Mouse (Mus musculus): ENCODE measurements around the gene Grin2b. TPM values are rescaled to one million over a fixed set of nuclear protein-coding genes. Genes with fewer than 3 reads are reported as not detected.

Grin2b gene
- polyA plus RNA-seq, 1 experiment from 2014 or later, result 81.3 TPM

DNA sequence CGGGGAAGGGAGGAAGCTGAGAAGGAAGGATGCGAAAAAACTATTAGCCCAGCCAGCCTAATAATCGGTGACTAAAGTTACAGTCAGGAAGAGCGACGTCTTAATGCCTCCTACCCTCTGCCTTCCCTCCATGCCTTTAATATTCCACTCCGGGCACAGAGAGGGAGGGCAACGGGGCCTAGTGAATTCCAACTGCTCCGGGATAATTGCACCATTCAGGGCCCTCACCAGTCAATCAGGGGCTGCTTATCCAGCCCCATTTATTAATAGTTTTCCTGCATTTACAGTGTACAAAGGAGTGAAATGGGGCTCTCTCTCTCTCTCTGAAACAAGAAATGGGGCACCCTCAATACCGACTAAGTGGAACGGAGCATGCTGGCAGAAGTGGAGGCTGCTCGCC lies 11.2 kb downstream of the Grin2b start:
- Histone ChIP-seq H3K27me3 (replicated peaks) (no peaks in the 10 kb centered on the region), H3K9me3 (no peaks in the 10 kb centered on the region), H3K4me3 (0 out of 2 replicates have a peak overlapping the region, but pooled peaks have one; percentile 1), H3K36me3 (replicated peaks) (no peaks in the 10 kb centered on the region), H3K4me2 (peak overlapping the region; percentile 12; the same call in 1 of the 2 replicates), H3K27ac (no peak overlapping the region), H3K9ac (no peak overlapping the region), H3K4me1 (peaks cover 57% of the 10 kb centered on the region)
- ATAC-seq (replicated peaks), result 0 out of 2 replicates have a peak, but pooled peaks have one; percentile 30
- WGBS, result 53% methylated on average over 11 of the region's 11 CpGs

DNA sequence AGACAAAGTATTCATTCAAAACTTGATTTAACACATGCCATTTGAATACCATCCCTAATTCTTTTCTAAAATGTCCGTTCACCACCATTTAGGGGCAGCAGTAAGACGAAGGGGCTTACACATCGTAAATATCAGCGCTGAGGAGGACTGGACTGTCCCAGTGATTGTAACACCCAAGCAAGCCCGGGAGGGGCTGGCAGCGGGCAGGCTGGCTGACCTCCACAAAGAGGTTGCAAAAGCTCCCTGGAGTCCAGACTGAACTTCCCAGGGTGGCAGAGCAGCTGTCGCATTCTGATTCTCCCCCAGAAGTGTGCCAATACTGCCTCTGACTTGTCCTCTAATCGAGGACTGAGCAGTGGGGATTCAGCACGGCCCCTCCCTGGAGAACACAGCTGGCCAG lies 19.9 kb downstream of the Grin2b start:
- 0 out of 2 replicates have a peak, but pooled peaks cover 4% of the 10 kb centered on the region for H3K36me3 ChIP-seq (replicated peaks)
- 58% methylated on average over 9 of the region's 9 CpGs for WGBS
- H3K9ac ChIP-seq, result no peak overlapping the region
- H3K9me3 ChIP-seq, result no peaks in the 10 kb centered on the region
- peaks cover 18% of the 10 kb centered on the region for H3K4me1 ChIP-seq
- H3K27ac ChIP-seq, result no peak overlapping the region
- H3K27me3 ChIP-seq (replicated peaks), result no peaks in the 10 kb centered on the region
- no peak overlapping the region for H3K4me3 ChIP-seq
- no peak for ATAC-seq (replicated peaks)
- no peak overlapping the region for H3K4me2 ChIP-seq

DNA sequence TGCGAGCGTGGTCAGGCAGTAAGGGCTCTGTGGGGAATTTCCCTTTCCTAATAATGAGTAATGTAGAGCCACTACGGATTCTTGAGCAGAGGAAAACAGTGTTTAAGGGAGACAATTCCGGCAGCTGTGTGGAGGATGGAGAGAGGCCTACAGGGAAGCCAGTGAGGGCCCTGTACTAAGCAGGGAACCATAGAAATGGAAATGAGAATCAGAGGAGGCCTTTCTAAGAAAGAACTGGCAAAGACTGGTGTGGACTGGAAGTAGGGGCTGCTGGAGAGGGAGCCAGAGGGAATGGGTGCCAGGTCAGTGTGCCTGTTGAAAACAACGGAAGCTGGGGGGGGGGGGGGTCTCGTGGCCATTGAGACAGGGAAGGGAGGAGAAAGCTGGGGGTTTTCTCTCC lies 23.2 kb downstream of the Grin2b start:
- Histone ChIP-seq H3K4me2 (no peak overlapping the region), H3K4me1 (peaks cover 18% of the 10 kb centered on the region)
- peak; percentile 68 for ATAC-seq (replicated peaks)

DNA sequence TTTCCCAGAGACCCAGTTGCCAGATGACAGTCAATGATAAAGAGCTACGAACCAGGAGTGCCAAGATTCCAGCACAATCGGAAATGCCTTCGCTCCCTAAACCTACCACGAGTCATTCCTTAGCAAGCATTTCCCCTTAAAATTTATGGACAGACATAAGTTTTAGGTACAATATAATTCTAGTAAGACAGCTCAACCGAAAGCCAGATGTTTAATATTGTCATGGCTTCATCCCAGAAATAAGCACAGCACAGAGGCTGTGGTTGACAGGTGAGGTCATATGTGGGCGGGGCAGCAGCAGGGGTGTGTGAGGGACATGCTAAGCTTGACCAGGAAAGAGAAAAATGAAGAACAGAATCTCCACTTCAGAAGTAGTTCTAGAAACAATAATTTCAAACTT lies 33.3 kb downstream of the Grin2b start:
- WGBS, result 93% methylated on average over 6 of the region's 6 CpGs

More for the DNA sequence above, 23.2 kb downstream of the Grin2b start:
- no peak overlapping the region for H3K9ac ChIP-seq
- 0 out of 2 replicates have a peak, but pooled peaks cover 4% of the 10 kb centered on the region for H3K36me3 ChIP-seq (replicated peaks)
- no peak overlapping the region for H3K4me3 ChIP-seq
- H3K9me3 ChIP-seq, result no peaks in the 10 kb centered on the region
- H3K27me3 ChIP-seq (replicated peaks), result no peaks in the 10 kb centered on the region
- WGBS, result 26% methylated on average over 5 of the region's 6 CpGs
- H3K27ac ChIP-seq, result no peak overlapping the region

DNA sequence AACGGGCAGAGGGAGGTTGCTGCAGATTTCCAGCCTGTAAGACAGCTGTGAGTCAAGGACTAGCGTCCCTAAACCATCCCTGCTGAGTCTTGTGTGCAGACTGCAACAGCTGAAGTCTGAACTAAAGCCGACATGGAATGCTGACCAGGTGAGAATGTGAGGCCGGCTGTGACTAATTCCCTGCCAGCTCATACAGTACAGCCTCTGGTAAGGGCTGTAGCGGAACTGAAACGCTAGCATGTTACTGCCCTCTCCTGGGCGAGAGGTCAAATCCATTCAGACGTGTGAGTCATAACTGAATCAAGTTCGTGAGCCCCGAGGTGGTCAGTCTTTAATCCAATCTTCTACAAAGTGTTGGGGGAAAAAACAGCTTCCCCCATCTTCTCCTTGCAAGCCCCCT lies 42.9 kb downstream of the Grin2b start:
- ATAC-seq (replicated peaks), result peak; percentile 41
- no peaks in the 10 kb centered on the region for H3K36me3 ChIP-seq (replicated peaks)
- no peaks in the 10 kb centered on the region for H3K27me3 ChIP-seq (replicated peaks)
- no peak overlapping the region for H3K27ac ChIP-seq
- H3K4me1 ChIP-seq, result peaks cover 9% of the 10 kb centered on the region; the same call in 1 of the 2 replicates
- no peak overlapping the region for H3K4me2 ChIP-seq
- WGBS, result 28% methylated on average over 10 of the region's 10 CpGs
- no peak overlapping the region for H3K9ac ChIP-seq
- no peak overlapping the region for H3K4me3 ChIP-seq
- no peaks in the 10 kb centered on the region for H3K9me3 ChIP-seq

More for the DNA sequence above, 33.3 kb downstream of the Grin2b start:
- Histone ChIP-seq H3K27ac (no peak overlapping the region), H3K4me2 (no peak overlapping the region), H3K9me3 (no peaks in the 10 kb centered on the region), H3K36me3 (replicated peaks) (no peaks in the 10 kb centered on the region), H3K9ac (no peak overlapping the region), H3K4me3 (no peak overlapping the region), H3K27me3 (replicated peaks) (no peaks in the 10 kb centered on the region), H3K4me1 (peaks cover 3% of the 10 kb centered on the region)
- no peak for ATAC-seq (replicated peaks)

DNA sequence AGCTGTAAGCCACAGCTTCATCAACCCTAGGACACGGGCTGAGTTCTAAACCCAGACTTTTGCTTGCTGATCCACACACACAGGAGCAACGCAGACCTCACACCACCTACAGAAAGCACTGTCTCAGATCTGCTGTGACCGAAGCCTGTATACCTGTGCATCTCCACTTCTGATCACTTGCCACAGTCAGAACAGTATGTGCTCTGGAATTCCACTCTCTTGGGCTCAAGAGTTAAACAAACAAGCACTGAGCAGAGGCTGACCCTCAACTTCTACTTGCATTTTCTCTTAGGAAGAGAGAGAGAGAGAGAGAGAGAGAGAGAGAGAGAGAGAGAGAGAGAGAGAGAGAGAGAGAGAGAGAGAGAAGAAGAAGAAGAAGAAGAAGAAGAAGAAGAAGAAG lies 50.7 kb downstream of the Grin2b start:
- H3K4me3 ChIP-seq, result no peak overlapping the region
- no peaks in the 10 kb centered on the region for H3K9me3 ChIP-seq
- no peaks in the 10 kb centered on the region for H3K36me3 ChIP-seq (replicated peaks)
- H3K27ac ChIP-seq, result no peak overlapping the region
- H3K4me2 ChIP-seq, result no peak overlapping the region
- no peak for ATAC-seq (replicated peaks)
- no peaks in the 10 kb centered on the region for H3K4me1 ChIP-seq
- 93% methylated on average over 3 of the region's 3 CpGs for WGBS
- no peaks in the 10 kb centered on the region for H3K27me3 ChIP-seq (replicated peaks)
- no peak overlapping the region for H3K9ac ChIP-seq

DNA sequence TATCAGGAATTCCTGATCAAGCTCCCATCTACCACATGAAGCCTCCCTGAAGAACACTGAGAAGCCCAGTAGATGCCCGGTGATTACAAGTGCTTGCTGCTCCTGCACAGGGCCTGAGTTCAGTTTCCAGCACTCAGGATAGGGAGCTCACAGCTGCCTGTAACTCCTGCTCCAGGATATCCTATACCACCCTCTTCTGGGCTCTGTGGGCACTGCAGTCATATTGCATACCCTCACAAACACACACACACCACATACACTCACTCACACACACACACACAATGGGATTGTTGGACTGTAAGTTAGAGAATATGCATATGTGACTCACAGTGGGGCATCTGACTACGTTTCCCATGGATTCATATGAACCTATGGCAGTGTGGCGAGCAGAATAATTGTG lies 55.9 kb downstream of the Grin2b start:
- no peak overlapping the region for H3K4me2 ChIP-seq
- no peak overlapping the region for H3K27ac ChIP-seq
- no peaks in the 10 kb centered on the region for H3K9me3 ChIP-seq
- H3K4me3 ChIP-seq, result no peak overlapping the region
- H3K4me1 ChIP-seq, result 0 out of 2 replicates have a peak, but pooled peaks cover 5% of the 10 kb centered on the region
- no peaks in the 10 kb centered on the region for H3K36me3 ChIP-seq (replicated peaks)
- WGBS, result 90% methylated on average over 3 of the region's 3 CpGs
- no peaks in the 10 kb centered on the region for H3K27me3 ChIP-seq (replicated peaks)
- H3K9ac ChIP-seq, result no peak overlapping the region
- no peak for ATAC-seq (replicated peaks)

DNA sequence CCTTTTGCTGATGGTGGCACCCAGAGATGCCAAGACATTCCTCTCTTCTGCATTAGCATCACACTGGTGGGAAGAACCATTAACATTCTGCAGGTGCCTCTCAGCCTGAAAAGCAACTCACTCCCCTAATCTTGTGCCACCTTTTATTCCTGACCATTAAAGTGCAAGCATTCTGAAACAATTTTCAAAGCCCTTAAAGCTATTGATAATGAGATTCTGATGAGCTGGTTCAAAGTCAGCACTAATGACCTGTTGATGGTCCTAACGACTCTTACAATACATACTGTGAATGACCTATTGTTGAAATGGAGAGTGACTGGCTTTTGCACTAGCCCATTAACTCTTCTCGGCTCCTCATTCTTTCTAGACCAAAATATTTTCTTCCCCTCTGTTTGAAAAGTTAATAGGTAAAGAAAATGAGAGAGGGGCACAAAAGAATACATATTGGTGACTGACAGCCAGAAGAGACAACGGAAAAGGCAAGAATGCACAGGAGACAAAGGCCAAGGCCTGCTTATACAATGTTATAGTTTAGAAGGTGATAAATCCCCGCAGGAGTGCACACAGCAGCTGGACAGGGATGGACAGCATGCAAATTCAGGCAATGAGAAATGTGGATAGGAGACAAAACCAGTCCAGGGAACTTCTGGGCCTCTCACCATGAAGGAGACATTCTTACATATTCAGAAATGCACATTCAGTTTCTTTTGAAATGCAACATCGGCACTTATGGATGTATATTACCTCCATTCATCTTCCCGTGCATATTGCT lies 59.5 kb downstream of the Grin2b start:
- H3K4me2 ChIP-seq, result no peak overlapping the region
- no peak overlapping the region for H3K4me3 ChIP-seq
- ATAC-seq (replicated peaks), result no peak
- 50% methylated on average over 6 of the region's 6 CpGs for WGBS
- H3K4me1 ChIP-seq, result peaks cover 13% of the 10 kb centered on the region
- no peaks in the 10 kb centered on the region for H3K36me3 ChIP-seq (replicated peaks)
- H3K27me3 ChIP-seq (replicated peaks), result no peaks in the 10 kb centered on the region
- no peak overlapping the region for H3K9ac ChIP-seq
- H3K27ac ChIP-seq, result no peak overlapping the region
- H3K9me3 ChIP-seq, result no peaks in the 10 kb centered on the region

DNA sequence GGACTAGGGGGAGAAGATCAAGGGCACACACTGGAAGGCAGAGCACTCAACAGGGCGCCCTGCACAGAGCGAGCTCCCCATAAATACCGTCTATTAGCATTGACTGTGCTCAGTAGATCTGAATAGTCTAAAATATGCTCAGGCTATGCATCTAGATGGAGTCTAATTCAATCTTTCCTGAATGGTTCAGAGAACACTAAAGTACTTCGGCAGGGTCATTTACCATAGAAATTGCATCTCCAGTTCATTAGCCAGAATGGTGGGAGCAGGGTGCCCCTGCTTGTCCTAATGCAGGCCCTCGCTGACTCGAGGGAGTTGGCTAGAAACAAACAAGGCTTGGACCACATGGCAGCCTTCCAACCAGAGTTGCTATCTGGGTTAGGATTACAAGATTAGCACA lies 64.1 kb downstream of the Grin2b start:
- H3K27ac ChIP-seq, result no peak overlapping the region
- no peak overlapping the region for H3K9ac ChIP-seq
- H3K4me2 ChIP-seq, result no peak overlapping the region
- no peak for ATAC-seq (replicated peaks)
- no peaks in the 10 kb centered on the region for H3K36me3 ChIP-seq (replicated peaks)
- no peaks in the 10 kb centered on the region for H3K9me3 ChIP-seq
- H3K4me3 ChIP-seq, result no peak overlapping the region
- WGBS, result 61% methylated on average over 6 of the region's 6 CpGs
- H3K27me3 ChIP-seq (replicated peaks), result no peaks in the 10 kb centered on the region
- peaks cover 13% of the 10 kb centered on the region for H3K4me1 ChIP-seq

DNA sequence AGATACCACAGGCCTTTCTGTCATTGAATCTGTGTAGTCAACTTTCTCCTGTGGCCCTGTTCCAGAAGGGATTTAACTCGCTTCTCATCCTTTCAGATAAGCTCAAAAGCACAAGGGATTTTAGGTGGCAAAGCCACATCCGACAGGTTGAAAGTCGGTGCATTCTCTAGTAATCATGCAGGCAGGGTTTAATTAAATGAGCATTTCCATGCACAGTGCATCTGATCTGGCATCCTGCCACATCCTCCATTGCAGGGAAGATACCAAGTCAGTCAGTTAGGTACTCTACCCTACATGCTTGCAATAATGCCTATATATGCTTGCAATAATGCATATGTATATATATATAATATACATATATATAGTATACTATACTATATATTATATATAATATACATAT lies 64.8 kb downstream of the Grin2b start:
- no peak overlapping the region for H3K9ac ChIP-seq
- no peaks in the 10 kb centered on the region for H3K9me3 ChIP-seq
- H3K4me1 ChIP-seq, result peaks cover 12% of the 10 kb centered on the region
- no peaks in the 10 kb centered on the region for H3K27me3 ChIP-seq (replicated peaks)
- H3K4me2 ChIP-seq, result no peak overlapping the region
- H3K4me3 ChIP-seq, result no peak overlapping the region
- no peaks in the 10 kb centered on the region for H3K36me3 ChIP-seq (replicated peaks)
- 52% methylated on average over 3 of the region's 3 CpGs for WGBS
- ATAC-seq (replicated peaks), result no peak
- H3K27ac ChIP-seq, result no peak overlapping the region

DNA sequence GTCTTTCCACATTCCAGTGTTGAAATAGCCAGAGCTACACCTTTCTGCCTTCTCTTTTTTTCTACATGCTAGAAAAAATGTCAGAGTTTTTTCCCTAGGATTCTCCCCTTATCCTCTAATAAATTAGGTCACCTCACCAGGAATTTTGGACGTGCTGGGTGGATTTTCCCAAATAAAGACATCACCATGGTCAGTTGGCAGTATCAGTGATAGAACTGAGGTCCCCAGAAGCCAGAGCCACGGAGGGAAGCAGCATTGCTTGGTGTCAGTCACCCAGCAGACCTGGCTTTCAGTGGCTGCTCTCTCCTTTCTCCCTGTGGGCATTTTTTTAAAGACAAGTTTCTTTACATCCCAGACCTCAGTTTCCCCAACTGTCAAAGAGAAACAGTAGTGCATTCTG lies 68.1 kb downstream of the Grin2b start:
- no peak overlapping the region for H3K4me3 ChIP-seq
- no peak overlapping the region for H3K27ac ChIP-seq
- H3K36me3 ChIP-seq (replicated peaks), result no peaks in the 10 kb centered on the region
- no peaks in the 10 kb centered on the region for H3K27me3 ChIP-seq (replicated peaks)
- no peak overlapping the region for H3K9ac ChIP-seq
- 63% methylated on average over 2 of the region's 2 CpGs for WGBS
- ATAC-seq (replicated peaks), result no peak
- no peaks in the 10 kb centered on the region for H3K9me3 ChIP-seq
- H3K4me1 ChIP-seq, result peaks cover 9% of the 10 kb centered on the region
- H3K4me2 ChIP-seq, result no peak overlapping the region

DNA sequence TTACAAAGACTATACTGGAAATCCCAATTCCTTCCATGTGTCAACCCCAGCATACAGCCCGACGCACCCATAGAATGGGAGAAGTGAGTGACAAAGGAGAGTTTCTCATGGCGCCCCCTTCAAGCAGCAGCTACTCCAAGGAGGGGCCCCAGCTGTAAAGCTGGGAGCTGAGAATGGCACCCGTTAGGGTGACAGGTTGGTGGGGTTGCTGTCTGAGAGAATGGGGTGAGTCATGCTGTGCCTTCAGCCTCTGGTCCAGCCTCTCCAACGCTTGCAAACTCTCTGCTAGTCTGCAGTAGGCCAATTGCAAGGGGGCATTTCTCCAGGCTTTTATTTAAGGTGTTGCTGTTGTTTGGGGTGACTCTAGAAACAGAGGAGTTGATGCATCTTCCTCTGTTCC lies 73.1 kb downstream of the Grin2b start:
- H3K9me3 ChIP-seq, result no peaks in the 10 kb centered on the region
- 81% methylated on average over 5 of the region's 5 CpGs for WGBS
- H3K27me3 ChIP-seq (replicated peaks), result no peaks in the 10 kb centered on the region
- ATAC-seq (replicated peaks), result no peak
- H3K4me1 ChIP-seq, result no peaks in the 10 kb centered on the region
- H3K27ac ChIP-seq, result no peak overlapping the region
- no peak overlapping the region for H3K4me3 ChIP-seq
- H3K9ac ChIP-seq, result no peak overlapping the region
- H3K4me2 ChIP-seq, result no peak overlapping the region
- no peaks in the 10 kb centered on the region for H3K36me3 ChIP-seq (replicated peaks)

DNA sequence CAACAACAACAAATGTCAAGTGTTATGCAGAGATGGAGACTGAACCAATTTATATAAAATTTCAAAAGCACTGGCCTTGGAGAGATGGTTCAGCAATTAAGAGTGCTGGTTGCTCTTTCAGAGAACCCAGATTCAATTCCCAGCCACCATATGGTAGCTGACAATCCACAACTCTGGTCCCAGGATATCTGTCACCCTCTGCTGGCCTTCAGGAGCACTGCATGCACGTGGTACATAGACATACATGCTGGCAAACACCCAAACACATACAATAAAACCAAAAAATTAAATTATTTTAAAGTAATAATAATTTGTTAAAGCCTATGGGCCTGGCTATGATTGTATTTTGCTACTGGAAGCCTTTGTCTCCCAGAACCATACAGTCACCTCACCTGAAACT lies 77.0 kb downstream of the Grin2b start:
- no peaks in the 10 kb centered on the region for H3K36me3 ChIP-seq (replicated peaks)
- H3K9ac ChIP-seq, result no peak overlapping the region
- H3K4me3 ChIP-seq, result no peak overlapping the region
- no peak overlapping the region for H3K27ac ChIP-seq
- H3K4me1 ChIP-seq, result no peaks in the 10 kb centered on the region
- H3K4me2 ChIP-seq, result no peak overlapping the region
- H3K27me3 ChIP-seq (replicated peaks), result no peaks in the 10 kb centered on the region
- WGBS, result 38% methylated on average over 1 of the region's 1 CpGs
- ATAC-seq (replicated peaks), result no peak
- no peaks in the 10 kb centered on the region for H3K9me3 ChIP-seq
